Mouse (Mus musculus) embryo, embryonic 9.5 days (tissue): ENCODE measurements around the gene Gnb5.

Experiments used
- DNase-seq: peaks from one replicate; pipeline ENCODE4 v3.0.0-alpha.2; 2017; ENCODE audit errors: extremely low spot score

Gnb5 gene

DNA sequence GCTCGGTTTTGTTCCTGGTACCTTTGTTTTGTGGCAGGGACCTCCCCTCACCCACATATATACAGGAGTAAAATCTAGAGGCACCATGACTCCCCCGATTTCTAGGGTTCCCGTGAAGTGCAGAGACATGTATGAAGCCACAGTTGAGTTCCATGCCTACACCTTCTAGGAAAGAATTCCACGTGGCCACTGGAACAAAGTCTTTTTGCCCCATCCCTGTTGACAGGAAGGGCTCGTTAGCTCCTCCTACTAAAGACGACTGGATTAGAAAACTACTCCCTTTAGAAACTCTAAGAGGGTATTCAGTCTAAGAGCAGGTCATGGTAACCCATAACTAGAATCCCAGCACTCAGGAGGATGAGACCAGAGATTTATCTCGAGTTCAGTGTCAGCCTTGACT is 1.8 kb upstream of the Gnb5 start:
- DNase-seq: no peak

DNA sequence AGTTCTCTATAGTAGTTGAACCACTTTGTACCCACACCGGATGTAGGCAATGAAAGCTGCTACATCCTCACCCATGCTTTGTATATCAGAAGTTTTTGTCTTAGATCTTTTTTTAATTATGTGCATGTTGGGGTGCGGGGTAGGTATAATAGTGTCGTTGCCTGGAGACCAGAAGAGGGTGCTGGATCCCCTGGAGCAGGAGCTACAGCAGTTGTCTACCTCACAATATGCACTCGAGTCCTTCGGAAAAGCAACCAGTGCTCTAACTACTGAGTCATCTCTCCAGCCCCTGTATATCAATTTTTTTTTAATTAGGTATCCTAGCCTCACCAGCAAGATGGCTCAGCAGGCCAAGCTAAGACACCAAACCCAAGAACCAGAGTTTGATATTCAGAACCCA is 927 bp downstream of the Gnb5 start:
- DNase-seq: no peak

DNA sequence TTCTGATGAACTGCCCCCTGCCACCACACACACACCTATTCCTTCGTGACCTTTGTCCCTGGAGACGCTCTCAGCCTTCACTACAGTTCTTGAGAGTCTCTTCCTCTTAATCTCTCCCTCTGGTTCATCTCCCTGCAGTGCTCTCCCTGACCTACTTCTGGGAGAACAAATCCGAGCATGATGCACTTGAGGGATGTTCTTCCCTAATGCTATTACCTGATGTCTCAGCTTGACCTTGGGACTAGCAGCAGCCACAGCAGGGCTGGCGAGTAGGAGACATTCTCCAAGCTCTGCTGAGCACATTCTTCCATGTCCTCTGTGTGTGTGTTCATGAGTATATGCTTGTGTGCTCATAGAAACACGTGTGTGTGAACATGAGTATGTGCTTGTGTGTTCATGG is 2.5 kb downstream of the Gnb5 start:
- DNase-seq: no peak

DNA sequence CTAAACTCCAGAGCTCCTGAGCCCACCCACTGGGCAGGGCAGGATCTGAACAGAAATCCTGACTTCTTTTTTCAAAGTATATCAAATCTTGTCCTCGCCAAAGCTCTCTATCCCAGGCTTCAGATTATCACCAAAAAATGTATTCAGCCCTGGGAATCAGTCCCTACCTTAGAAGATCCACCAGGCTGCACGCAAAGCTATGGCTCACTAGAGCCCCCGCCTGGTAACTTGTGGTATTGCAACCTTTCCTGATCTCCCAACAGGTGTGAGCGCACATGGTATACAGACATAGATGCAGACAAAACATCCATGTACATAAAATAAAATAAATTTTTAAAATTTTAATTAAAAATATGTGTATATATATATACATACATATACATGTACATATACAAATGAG is 5.9 kb downstream of the Gnb5 start:
- DNase-seq: peak; percentile 75

DNA sequence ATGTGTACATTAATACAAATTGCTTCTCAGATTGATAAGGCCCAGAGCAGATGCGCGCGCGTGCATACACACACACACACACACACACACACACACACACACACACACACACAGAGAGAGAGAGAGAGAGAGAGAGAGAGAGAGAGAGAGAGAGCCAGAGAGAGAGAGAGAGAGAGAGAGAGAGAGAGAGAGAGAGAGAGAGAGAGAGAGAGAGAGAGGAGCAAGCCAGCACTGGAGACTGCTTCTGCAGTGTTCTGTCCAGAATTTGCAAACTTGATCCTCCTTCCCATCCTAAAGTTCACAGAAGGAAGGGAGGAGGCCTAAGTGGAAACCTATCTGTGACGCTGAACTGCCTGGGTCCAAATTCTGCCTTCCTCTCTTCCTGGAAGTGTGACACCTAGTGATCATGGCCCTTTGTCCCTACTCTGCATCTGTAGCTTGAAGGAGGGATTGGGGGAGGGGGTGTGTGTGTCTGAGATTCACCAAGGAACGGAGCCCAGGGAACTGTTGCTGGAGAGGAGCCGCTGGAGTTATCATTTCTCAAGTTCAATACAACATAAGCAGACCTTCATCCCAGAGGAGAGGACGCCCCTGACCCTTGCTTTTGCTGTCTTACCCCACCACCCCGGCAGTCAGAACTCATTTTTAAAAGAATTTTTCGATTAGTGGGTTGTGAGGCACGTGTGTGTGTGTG is 7.2 kb downstream of the Gnb5 start:
- DNase-seq: peak; percentile 45

DNA sequence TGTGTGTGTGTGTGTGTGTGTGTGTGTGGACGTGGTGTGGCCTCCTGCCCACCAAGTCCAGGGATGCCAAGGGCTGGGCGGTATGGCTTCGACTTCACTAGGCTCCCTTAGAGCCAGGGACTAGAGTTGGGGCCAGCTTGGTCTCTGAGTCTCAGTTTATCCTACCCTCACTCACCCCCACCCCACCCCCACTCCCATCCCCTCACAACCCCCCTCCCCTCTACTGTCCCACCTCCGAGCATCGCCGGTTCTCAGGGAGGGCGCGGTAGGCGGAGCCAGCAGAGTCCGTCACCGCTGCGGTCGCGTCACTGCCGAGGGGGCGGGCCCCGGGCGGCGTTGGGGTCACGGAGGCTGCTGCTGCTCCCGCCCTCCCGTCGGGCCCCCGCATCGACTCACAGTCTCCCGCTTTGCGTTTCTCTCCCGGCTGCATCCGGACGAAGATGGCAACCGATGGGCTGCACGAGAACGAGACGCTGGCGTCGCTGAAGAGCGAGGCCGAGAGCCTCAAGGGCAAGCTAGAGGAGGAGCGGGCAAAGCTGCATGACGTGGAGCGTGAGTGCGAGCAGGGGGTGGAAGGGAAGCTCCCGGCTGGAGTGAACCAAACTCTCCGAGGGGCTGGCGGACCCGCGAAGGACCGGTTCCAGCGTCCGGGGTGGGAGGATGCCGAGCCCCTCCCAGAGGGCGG is 7.9 kb downstream of the Gnb5 start:
- DNase-seq: peak; percentile 89

DNA sequence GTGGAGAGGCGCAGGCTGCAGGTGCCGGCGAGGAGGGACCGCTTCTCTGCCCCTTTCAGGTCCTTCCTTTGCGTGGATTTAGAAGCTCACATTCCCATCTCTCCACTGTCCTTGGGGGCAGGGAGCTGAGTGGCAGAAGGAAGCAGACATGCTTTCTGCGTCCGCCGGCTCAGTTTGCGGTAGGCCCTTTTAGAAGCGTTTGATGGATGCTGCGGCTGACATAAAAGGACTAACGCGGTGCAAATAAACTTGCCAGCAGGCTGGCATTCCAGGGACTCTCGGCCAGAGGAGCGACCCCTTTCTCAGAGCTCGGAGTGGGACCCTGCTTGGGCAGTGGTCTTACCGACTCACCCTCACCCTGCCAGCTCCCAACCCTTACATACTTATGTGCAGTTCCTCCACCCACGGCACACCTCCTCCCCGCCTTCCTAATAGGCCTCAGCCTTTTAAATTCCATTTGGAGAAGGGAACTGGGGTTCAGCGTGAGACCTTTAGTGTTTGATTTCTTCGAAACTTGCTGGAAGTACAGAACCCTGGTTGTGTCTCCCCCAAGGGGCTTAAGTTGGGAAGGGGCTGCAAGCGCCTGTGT is 8.5 kb downstream of the Gnb5 start:
- DNase-seq: no peak

DNA sequence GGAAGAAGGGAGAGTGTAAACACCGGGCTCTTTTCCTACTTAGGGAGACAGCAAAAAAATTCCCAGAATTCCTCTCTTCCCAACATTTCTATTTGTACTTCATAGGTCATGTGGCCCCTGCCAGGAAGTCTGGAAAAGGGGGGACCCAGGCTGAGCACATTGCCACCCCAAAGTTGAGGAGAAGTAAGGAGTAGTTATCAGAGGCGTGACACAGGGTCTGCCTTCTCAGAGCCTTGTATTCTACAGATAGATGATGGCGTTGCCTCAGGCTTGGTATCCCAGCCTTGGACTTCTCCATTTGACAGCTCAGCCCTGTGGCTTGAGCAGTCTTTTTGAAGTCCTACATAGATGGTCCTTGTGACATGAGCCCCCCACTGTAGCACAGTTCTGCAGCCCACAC is 9.2 kb downstream of the Gnb5 start:
- no peak for DNase-seq

DNA sequence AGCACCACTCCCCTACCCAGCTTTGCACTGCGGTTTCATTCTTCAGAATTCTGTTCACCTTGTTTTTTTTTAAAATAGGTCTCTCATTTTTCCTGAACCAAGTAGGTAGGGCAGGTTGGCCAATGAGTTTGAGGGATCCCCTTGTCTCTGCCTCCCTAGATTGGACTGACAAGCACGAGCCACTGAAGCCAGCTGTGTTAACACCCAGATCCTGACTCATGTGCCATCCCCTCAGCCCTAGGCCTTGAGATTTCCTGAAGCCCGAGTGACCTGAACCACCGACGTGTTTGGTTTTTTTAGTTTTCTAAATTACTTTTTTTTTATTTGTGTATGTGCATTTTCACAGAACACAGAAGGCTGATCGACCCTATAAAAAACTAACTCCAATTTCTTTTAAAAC is 10.7 kb downstream of the Gnb5 start:
- no peak for DNase-seq

DNA sequence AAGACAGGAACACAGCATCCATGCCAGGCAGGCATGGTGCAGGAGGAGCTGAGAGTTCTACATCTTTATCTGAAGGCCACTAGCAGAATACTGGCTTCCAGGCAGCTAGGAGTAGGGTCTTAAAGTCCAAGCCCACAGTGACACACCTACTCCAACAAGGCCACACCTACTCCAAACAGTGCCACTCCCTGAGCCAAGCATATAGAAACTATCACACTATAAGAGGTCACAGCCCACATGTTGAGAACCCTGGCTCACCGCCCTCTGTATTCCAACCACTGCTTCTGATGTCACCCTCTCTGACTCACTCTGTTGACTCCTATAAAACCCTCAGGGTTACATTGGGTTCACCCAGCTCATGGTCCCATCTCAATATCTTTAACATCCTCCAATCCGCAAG is 12.1 kb downstream of the Gnb5 start:
- DNase-seq: no peak

DNA sequence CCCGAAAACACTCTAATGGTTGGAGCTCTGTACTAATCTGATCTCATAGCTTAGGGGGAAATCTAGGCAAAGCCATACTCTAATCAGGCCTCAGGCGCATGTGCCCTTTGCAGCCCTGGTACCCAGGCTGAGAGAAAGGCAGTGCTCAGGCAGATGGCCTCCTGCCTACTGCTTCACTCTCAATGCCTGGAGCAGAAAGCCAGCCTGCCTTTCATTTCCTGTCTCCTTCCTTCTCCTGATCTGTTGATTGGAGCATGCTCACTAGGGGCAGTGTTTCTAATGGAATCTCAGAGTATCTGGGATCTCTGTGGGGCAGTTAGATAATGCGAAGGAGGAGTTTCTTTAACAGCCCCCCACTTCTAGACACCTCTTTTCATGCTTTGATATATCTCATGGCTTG is 13.3 kb downstream of the Gnb5 start:
- DNase-seq: no peak

DNA sequence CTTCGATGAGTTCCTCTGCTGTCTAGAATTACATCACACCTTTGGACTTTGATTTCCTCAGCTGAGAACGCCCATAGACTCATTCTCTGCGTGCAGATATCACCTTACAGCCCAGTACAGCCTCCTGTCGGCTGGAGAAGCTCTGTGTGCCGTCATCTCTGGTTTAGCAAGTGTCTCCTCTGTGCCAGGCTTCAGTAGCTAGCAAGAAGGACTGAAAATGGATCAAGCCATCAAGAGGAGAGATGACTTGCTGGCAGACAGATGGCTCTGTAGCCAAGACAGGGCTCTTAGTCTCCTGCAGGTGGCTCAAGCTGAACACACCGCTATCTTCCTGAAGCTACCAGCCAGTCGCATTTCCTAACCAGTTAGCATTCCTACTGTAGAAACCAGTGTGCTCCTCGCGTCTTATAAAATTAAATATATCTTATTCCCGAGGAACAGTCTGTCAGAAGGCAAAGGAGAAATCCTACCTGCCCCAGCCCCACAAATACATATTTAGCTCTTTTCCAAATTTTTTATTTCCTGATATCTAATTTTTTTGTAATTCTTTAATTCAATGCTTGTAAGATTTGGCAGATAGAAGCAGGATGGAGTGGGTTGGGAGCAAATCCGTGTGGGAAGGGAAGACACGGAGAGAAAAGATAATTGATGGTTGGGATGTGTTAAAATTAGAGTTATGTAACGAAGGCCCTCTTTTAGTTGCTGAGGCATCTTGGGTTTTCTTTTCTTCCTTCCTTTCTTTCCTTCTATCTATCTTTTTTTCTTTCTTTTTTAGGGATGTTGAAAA is 16.2 kb downstream of the Gnb5 start:
- no peak for DNase-seq

DNA sequence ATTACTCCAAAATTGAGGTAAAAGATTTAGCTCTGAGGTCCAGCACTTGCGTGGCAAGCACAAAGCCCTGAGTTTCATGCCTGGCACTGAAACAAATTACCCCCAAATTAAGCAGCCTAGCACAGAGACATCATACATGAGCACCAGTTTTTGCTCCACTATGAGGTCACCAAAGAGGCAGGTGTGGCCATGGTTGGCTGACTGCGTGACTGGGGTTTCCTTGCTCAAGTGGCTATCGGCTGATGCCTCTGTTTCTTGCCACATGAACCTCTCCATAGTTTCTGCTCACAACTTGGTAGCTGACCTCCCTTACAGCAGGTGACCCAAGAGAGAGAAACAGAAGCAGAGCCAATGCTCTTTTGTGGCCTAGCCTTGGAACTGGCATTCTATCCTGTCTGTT is 22.0 kb downstream of the Gnb5 start:
- no peak for DNase-seq

DNA sequence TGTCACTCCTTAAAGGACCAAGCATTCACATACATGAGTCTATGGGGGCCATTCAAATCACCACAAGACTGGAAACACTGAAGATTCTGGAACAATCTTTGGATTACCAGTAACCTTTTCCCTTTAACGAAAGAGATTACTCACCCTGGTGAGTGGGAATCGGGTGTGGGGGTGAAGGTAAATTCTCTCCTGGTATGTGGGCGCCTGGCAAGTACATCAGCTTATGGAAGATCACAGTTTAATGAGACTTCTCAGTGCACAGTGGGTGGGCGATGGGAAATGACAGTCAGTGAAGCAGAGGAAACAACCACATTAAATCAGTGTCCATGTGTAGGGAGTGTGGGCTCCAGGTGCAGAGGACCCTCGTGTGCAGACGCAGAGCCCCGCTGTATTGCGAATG is 24.7 kb downstream of the Gnb5 start:
- DNase-seq: no peak

DNA sequence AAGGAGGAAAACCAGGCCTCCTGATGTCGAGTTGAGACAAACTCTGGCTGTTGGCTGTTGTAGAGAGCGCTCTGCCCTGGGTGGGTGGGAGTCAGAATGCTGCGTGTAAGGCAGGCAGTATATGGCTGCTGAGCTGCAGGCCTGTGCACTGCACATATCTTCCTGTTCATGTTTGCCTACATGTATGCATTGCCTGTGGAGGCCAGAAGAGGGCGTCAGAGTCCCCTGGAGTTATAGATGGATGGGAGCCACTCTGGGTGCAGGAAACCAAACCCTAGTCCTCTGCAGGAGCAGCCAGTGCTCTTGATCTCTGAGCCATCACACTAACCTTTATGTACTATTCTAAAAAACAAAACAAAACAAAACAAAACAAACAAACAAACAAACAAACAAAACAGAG is 28.4 kb downstream of the Gnb5 start:
- no peak for DNase-seq

DNA sequence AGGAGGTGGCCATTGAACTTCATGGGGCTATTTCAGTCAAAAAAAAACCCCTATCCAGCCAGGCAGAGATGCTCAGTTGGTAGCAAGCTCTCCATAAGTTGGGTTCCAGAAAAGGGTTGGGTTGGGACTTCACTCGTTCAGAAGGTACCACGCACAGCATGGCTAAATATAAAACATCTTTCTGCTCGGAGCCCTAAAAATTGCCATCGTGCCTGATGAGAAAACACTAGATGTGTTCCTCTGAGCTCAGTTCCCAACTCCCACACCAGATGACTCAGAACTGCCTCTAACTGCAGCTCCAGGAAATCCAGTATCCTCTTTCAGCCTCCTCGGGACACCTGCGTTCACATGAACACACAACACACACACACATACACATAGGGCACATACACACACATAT is 31.9 kb downstream of the Gnb5 start:
- no peak for DNase-seq

DNA sequence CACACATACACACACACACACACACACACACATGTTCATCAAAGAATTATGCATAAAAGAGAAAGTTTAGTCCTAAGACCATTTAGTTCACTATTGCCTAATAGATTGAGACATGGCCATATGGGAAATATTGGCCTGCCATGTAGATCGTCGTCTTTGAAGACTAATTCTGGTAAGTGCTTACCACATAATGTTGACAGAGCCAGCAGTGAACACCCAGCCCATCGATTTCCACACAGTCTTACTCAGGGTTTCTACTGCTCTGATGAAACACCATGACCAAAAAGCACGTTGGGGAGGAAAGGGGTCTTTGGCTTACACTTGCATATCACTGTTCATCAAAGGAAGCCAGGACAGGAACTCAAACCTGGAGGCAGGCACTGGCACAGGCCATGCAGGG is 36.3 kb downstream of the Gnb5 start:
- DNase-seq: no peak

DNA sequence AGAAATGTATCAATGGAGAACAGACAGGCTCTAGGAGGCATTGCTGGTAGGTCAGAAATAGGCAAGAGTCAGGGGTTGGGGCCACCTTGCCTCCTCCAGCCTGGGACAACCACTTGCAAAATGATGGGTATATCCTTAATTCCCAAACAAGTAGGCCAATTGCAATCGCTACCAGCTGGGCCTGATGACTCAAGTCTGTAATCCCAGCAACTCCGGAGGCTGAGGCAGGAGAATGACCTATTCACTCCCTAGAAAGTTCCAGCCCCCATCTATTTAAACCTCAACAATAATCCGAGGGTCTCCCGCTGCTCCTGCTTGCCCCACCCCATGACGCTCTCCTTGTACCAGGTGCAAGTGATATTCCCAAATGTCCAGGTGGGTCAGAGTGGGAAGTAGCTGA is 41.4 kb downstream of the Gnb5 start, which contains the start of gene Bcl2l10:
Gene Bcl2l10 (plus strand): TSS at position 301 of the 400 bp plus-strand sequence.
- no peak for DNase-seq

DNA sequence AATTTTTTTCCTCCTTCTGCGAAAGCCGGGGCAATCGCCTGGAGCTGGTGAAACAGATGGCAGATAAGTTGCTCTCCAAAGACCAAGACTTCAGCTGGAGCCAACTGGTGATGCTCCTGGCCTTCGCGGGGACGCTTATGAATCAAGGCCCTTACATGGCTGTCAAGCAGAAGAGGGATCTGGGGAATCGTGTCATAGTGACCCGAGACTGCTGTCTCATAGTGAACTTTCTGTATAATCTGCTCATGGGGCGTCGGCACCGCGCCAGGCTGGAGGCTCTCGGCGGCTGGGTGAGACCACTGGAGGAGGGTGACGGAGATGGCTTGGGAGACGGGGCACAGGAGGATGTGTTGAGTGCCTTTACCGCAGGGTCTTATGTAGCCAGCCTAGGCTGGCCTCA is 42.0 kb downstream of the Gnb5 start:
- no peak for DNase-seq

DNA sequence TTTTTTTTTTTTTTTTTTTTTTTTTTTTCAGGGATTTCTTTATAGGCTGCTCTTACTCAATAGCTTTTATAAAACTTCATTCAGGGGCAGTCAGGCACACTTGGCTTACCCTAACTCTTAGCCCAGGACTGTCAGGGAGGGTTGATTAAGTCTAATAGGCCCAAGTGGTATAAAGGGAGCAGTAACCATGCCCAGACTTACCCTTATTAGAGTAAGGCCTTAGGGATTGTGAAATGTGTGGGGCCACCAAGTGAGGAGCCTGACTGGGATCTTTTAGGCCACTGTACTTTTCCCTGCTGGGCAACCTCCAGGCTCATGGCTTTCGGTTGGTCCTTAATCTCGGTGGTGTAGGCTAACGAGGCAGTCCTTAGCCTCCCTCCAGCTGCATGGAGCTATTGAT is 42.6 kb downstream of the Gnb5 start:
- no peak for DNase-seq

DNA sequence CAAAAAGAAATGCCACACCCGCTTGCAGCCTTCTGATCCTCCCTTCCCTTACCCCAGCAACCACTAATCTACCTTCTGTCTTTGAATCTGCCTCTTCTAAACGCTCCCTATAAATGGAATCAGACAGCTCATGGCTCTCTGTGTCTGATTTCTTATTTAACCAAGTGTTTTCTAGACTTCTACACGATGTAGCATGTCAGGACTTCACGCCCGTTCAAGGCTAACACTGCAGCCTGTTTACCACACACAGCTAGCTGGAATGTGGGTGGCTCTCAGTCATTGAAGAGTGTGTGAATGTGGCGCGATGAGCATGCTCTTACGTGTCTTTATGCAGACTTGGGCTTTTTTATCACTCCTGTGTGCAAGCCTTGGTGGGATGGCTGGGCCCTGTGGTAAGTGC is 47.0 kb downstream of the Gnb5 start:
- DNase-seq: no peak

DNA sequence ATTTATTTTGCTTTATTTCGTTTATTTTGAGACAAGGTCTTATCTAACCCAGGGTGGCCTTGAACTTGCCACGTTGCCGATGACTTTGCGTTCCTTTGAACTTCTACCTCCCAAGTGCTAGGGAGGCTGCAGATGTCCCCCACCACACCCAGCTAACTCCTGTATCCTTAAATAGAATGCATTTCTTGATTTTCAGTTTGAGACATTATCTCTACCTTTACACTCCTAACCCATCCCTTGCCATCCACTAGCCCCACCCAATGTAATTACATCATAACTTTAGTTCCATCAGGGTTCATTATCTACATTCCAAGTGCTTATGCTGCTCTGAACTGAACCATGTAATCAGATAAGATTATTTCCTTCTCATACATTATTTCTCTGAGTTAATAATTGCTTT is 49.7 kb downstream of the Gnb5 start:
- DNase-seq: no peak
